Mouse (Mus musculus) neural tube, embryonic 11.5 days (tissue): ENCODE measurements around the gene Ptprg. TPM values are rescaled to one million over a fixed set of nuclear protein-coding genes. Genes with fewer than 3 reads are reported as not detected.

Experiments used
- ATAC-seq: fragments of 200-750 bp; cut with Nextera tagmentation; 2 replicates; pipeline ENCODE4 v1.8.0; 2017; ENCODE audit warnings: moderate number of reproducible peaks, mild to moderate bottlenecking, moderate TSS enrichment, moderate library complexity; ENCODE audit not compliant: insufficient read depth, low FRiP score, low TSS enrichment
- DNase-seq: peaks from one replicate; pipeline ENCODE4 v3.0.0-alpha.2; 2015; ENCODE audit warnings: low spot score
- H3K27ac ChIP-seq: fragments of 300-500 bp; sonication (generic); 2 replicates; pipeline ENCODE4 v1.5.1; 2014; ENCODE audit warnings: low read depth, mild to moderate bottlenecking, low read length
- H3K27me3 ChIP-seq: fragments of 300-500 bp; sonication (generic); 2 replicates; pipeline ENCODE4 v1.6.1; 2014; ENCODE audit warnings: mild to moderate bottlenecking, low read length, mixed read lengths; ENCODE audit not compliant: control insufficient read depth, insufficient read depth
- H3K36me3 ChIP-seq: fragments of 300-500 bp; sonication (generic); 2 replicates; pipeline ENCODE4 v1.6.1; 2014; ENCODE audit warnings: mild to moderate bottlenecking, low read length, moderate library complexity, mixed read lengths; ENCODE audit not compliant: control insufficient read depth, insufficient read depth
- H3K4me1 ChIP-seq: fragments of 300-500 bp; sonication (generic); 2 replicates; pipeline ENCODE4 v1.6.1; 2014; ENCODE audit warnings: low read length, mixed read lengths; ENCODE audit not compliant: control insufficient read depth, insufficient read depth
- H3K4me2 ChIP-seq: fragments of 300-500 bp; sonication (generic); 2 replicates; pipeline ENCODE4 v1.6.1; 2014; ENCODE audit warnings: low read depth, mild to moderate bottlenecking, moderate library complexity
- H3K4me3 ChIP-seq: fragments of 300-500 bp; sonication (generic); 2 replicates; pipeline ENCODE4 v1.5.1; 2014; ENCODE audit warnings: low read depth, low read length
- H3K9ac ChIP-seq: fragments of 300-500 bp; sonication (generic); 2 replicates; pipeline ENCODE4 v1.6.1; 2014; ENCODE audit warnings: mild to moderate bottlenecking, low read length
- H3K9me3 ChIP-seq: fragments of 300-500 bp; sonication (generic); 2 replicates; pipeline ENCODE4 v1.6.1; 2016; ENCODE audit warnings: low read length; ENCODE audit not compliant: control insufficient read depth
- WGBS: fragments of 180-500 bp; shearing (Covaris S2); extraction: QIAGEN DNeasy Blood & Tissue Kit; methylation state at CpG from one replicate; pipeline ENCODE4 v1.1.7; 2014; 5-methylcytosine and 5-hydroxymethylcytosine counted together
- polyA plus RNA-seq: library from polyadenylated mRNA; unstranded; fragments of >200 nt; fragmentation: Nextera tagmentation; extraction: Ambion mirVana; gene quantifications from 2 replicates; pipeline ENCODE4 v1.2.1, GENCODE M21; 2014

The Ptprg gene
- polyA plus RNA-seq, 1 experiment from 2014 or later: 40.8 TPM

DNA sequence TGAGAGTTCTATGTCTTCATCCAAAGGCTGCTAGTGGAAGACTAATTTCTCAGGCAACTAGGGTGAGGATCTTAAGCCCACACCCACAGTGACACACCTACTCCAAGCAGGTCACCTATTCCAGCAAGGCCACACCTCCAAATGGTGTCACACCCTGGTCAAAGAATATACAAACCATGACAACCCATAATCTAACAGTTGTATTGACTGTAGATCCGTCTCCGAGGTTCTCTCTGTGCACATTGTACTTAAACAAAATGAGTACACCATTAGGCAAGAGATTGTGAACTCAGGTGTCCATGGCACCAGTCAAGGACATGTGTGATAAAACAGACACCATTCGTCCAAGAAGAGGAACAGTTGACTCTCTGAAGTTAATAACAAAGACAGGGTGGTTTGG is 596.2 kb downstream of the Ptprg start:
- DNase-seq (no peak), ATAC-seq (no peak)
- H3K9ac ChIP-seq: no peak overlapping the region
- H3K9me3 ChIP-seq: no peaks in the 10 kb centered on the region
- H3K4me2 ChIP-seq: no peak overlapping the region
- no peak overlapping the region for H3K4me3 ChIP-seq
- H3K27me3 ChIP-seq: no peaks in the 10 kb centered on the region
- no peaks in the 10 kb centered on the region for H3K36me3 ChIP-seq
- no peak overlapping the region for H3K27ac ChIP-seq
- 85% methylated on average over 3 of the region's 3 CpGs for WGBS
- H3K4me1 ChIP-seq: no peaks in the 10 kb centered on the region

DNA sequence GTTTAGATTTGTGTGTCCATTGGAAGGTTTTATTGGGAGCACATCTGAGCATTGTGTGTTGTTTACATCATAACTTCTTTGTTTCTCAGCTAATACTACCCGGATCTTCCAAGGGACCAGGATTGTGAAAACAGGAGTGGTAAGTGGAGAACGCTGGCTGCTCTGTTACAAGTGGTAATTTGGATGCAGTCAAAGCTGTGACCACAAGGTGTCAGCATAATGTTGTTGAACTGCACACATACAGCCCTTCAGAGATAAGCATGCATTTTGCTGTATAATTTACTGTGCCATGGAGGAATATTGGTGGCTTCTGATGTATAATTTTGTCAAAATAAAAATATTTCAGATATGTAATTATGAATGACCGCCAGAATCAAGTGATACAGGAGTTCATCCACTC is 598.6 kb downstream of the Ptprg start:
- H3K27me3 ChIP-seq: no peaks in the 10 kb centered on the region
- no peak overlapping the region for H3K4me3 ChIP-seq
- H3K9ac ChIP-seq: no peak overlapping the region
- ATAC-seq (peak; percentile 79), DNase-seq (peak; percentile 67)
- H3K4me2 ChIP-seq: no peak overlapping the region
- no peaks in the 10 kb centered on the region for H3K36me3 ChIP-seq
- 55% methylated on average over 3 of the region's 3 CpGs for WGBS
- no peaks in the 10 kb centered on the region for H3K4me1 ChIP-seq
- H3K9me3 ChIP-seq: no peaks in the 10 kb centered on the region
- H3K27ac ChIP-seq: no peak overlapping the region

DNA sequence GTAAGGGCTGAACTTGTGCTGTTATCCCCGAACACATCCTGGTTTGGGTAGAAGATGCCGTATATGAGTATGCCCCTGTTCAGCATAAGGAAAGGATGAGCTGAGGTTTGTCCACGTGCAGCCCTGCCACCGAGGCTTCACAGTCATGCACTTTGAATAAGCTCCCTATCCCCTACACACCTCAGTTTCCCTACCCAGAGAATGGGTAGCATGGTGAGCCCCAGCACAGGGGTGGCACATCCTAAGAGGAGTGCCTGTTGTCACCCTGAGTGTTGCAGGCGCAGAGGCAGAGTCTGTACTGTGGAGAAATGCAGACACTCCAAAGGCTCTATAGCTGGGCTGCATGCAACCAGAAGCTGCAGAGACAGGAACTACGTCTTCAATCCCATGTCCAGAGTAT is 599.4 kb downstream of the Ptprg start:
- Histone ChIP-seq H3K4me1 (no peaks in the 10 kb centered on the region), H3K9me3 (no peaks in the 10 kb centered on the region), H3K27ac (no peak overlapping the region), H3K27me3 (no peaks in the 10 kb centered on the region), H3K4me2 (no peak overlapping the region), H3K9ac (no peak overlapping the region), H3K4me3 (no peak overlapping the region), H3K36me3 (no peaks in the 10 kb centered on the region)
- DNase-seq (no peak), ATAC-seq (no peak)
- WGBS: 95% methylated on average over 6 of the region's 6 CpGs

DNA sequence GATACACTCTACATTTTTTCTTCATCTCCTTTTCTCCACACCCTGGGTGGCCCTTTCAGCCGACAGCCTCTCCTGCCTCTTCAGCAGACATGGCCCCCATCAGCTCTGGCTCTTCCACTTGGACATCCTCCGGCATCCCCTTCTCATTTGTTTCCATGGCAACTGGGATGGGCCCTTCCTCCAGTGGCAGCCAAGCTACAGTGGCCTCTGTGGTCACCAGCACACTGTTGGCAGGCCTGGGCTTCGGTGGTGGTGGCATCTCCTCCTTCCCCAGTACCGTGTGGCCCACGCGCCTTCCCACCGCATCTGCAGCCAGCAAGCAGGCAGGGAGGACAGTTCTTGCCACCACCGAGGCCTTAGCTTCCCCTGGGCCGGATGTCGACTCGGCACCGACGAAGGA is 600.3 kb downstream of the Ptprg start:
- no peak for DNase-seq
- Histone ChIP-seq H3K9me3 (no peaks in the 10 kb centered on the region), H3K36me3 (no peaks in the 10 kb centered on the region), H3K4me1 (no peaks in the 10 kb centered on the region), H3K27me3 (no peaks in the 10 kb centered on the region), H3K27ac (no peak overlapping the region), H3K9ac (no peak overlapping the region; the same call in 1 of the 2 replicates), H3K4me3 (no peak overlapping the region), H3K4me2 (no peak overlapping the region)
- 82% methylated on average over 13 of the region's 13 CpGs for WGBS
- ATAC-seq: peak; percentile 48; the same call in 1 of the 2 replicates

DNA sequence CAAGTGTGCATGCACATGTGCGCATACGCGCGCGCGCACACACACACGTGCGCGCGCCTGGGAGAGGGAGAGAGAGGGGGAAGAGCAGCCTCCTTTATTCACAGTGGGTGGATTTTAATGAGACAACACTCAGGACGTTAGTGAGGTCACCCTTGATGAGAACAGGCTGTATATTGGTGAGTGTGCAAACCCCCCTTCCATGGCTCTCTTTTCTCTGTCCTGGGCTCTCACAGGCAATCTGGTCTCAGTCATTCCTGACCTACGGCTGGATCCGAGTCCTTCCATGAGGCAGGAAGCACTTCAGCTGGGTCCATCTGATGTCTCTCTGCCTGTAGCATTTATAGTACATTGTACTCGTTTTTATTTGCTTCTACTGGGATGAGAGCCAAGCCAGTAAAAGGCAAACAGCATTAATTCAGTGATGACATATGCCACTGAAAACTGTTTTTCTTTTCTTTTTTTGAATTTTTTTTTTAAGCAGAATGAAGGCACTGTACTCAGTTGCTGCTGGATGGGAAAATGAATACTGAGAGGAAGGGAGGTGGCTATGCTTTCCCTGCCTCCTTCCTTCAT is 608.5 kb downstream of the Ptprg start:
- Histone ChIP-seq H3K4me2 (no peak overlapping the region), H3K4me3 (no peak overlapping the region), H3K9me3 (no peaks in the 10 kb centered on the region), H3K4me1 (no peaks in the 10 kb centered on the region), H3K27ac (no peak overlapping the region), H3K27me3 (no peaks in the 10 kb centered on the region), H3K36me3 (no peaks in the 10 kb centered on the region), H3K9ac (no peak overlapping the region)
- WGBS: 90% methylated on average over 14 of the region's 14 CpGs
- ATAC-seq: no peak
- DNase-seq: no peak

DNA sequence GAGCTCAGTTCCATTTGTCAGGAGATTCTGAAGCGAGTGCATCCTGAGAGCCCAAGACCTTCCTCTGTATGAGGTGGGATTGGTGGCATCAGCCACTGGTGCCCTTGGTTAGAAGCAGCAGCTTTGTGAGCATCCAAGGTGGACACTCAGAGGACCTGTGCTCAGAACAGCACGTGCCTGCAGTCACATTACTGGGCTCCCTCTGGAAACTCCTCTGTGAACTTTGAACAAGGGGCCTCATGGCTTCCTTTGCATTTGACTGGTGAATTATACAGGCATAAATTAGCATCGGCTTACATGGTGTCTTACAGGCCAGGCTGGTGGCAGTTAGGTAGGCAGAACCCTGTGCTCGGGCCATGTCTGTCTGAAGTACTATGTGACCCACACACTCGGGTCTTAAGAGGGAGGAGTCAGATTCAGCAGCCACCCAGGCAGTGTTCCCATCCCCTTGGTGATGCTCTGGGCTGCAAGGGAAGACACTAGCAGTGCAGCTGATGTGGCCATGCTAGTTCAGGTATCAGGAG is 609.1 kb downstream of the Ptprg start:
- Histone ChIP-seq H3K9ac (no peak overlapping the region), H3K27me3 (no peaks in the 10 kb centered on the region), H3K9me3 (no peaks in the 10 kb centered on the region), H3K27ac (no peak overlapping the region), H3K4me3 (no peak overlapping the region), H3K36me3 (no peaks in the 10 kb centered on the region), H3K4me2 (no peak overlapping the region), H3K4me1 (no peaks in the 10 kb centered on the region)
- DNase-seq: no peak
- 75% methylated on average over 5 of the region's 5 CpGs for WGBS
- ATAC-seq: no peak

DNA sequence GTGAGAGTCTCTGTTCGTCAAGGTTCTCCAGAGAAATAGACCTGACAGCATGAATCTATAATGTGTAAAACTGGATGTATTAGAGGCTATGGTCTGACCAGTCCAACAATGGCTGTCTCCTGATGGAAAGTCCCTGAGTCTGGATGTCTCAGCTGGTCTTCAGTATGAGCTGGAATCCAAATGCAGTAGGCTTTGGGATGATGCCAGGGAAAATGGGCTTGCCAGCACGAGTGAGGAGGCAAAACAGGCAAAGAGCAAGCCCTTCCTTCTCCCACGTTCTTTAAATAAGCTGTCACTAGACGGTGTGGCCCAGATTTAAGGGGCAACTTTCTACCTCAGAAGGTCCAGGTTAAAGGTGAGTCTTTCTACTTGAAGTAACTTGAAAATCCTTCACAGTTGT is 609.9 kb downstream of the Ptprg start:
- no peaks in the 10 kb centered on the region for H3K4me1 ChIP-seq
- H3K4me2 ChIP-seq: no peak overlapping the region
- 90% methylated on average over 4 of the region's 4 CpGs for WGBS
- H3K9me3 ChIP-seq: no peaks in the 10 kb centered on the region
- H3K27me3 ChIP-seq: no peaks in the 10 kb centered on the region
- no peak overlapping the region for H3K4me3 ChIP-seq
- no peak for ATAC-seq
- DNase-seq: no peak
- H3K9ac ChIP-seq: no peak overlapping the region
- no peaks in the 10 kb centered on the region for H3K36me3 ChIP-seq
- no peak overlapping the region for H3K27ac ChIP-seq

DNA sequence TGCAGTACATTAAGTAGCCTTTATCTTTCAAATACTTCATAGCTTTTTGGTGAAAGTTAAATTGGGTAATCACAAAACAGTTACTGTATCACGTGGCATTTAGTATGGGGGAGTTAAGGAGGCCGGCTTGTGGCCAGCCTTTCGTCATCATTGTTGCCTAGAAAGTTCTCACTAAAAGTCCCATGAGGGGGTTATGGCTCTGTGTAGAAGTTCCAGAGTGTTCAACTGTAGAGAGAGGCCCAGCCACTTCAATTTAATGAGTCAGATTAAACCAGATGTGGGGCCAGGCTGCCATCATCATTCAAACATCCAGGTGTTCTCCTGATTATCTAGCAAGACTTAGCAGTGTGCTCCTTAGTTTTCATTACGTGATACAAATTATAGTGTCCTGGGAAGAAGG is 613.9 kb downstream of the Ptprg start:
- DNase-seq (no peak), ATAC-seq (no peak)
- no peaks in the 10 kb centered on the region for H3K9me3 ChIP-seq
- no peak overlapping the region for H3K27ac ChIP-seq
- no peaks in the 10 kb centered on the region for H3K27me3 ChIP-seq
- H3K36me3 ChIP-seq: no peaks in the 10 kb centered on the region
- H3K9ac ChIP-seq: no peak overlapping the region
- H3K4me2 ChIP-seq: no peak overlapping the region
- H3K4me1 ChIP-seq: no peaks in the 10 kb centered on the region
- no peak overlapping the region for H3K4me3 ChIP-seq
- 85% methylated on average over 4 of the region's 4 CpGs for WGBS

DNA sequence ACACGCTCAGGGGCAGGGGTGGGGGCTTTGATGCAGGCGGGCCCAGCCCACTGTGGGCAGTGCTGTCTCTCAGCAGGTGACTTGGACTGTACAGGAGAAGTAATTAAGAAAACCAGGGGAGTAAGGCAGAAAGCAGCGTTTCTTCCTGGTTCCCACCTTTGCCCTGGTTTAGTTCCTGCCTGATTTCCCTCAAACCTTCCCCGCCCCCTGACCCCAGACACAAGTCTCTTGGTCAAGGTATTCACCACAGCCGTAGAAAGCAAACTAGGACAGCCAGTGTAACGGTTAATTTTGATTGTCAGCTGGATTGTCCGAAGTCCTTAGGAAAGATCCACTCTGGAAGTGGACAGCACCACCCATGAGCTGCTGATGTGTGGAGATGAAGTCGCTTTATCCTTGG is 614.3 kb downstream of the Ptprg start:
- ATAC-seq (no peak), DNase-seq (no peak)
- Histone ChIP-seq H3K9me3 (no peaks in the 10 kb centered on the region), H3K4me2 (no peak overlapping the region), H3K27me3 (no peaks in the 10 kb centered on the region), H3K4me1 (no peaks in the 10 kb centered on the region), H3K27ac (no peak overlapping the region), H3K4me3 (no peak overlapping the region), H3K9ac (no peak overlapping the region), H3K36me3 (no peaks in the 10 kb centered on the region)
- WGBS: 75% methylated on average over 8 of the region's 8 CpGs
